Mouse (Mus musculus) limb, embryonic 14.5 days (tissue): Measurements from ENCODE around the gene Cacng2. TPM values are rescaled to one million over a fixed set of nuclear protein-coding genes. Genes with fewer than 3 reads are reported as not detected.

Source experiments
- ATAC-seq: fragments of 200-750 bp; cut with Nextera tagmentation; 2 replicates; pipeline ENCODE4 v1.8.0; 2017; ENCODE audit warnings: low read depth, moderate number of reproducible peaks, moderate TSS enrichment; ENCODE audit not compliant: low FRiP score
- DNase-seq: peaks from one replicate; pipeline ENCODE4 v3.0.0-alpha.2; 2015; ENCODE audit warnings: low spot score
- H3K27ac ChIP-seq: fragments of 300-500 bp; sonication (generic); replicated peaks from 2 replicates; pipeline ENCODE4 v1.5.1; 2014; ENCODE audit warnings: low read depth, mild to moderate bottlenecking, low read length, moderate library complexity, mixed read lengths
- H3K27me3 ChIP-seq: fragments of 300-500 bp; sonication (generic); 2 replicates; pipeline ENCODE4 v1.6.1; 2014; ENCODE audit warnings: low read length, mixed read lengths; ENCODE audit not compliant: control insufficient read depth, insufficient read depth
- H3K36me3 ChIP-seq: fragments of 300-500 bp; sonication (generic); 2 replicates; pipeline ENCODE4 v1.6.1; 2014; ENCODE audit warnings: mild to moderate bottlenecking, low read length, moderate library complexity, mixed read lengths; ENCODE audit not compliant: control insufficient read depth, insufficient read depth
- H3K4me1 ChIP-seq: fragments of 300-500 bp; sonication (generic); 2 replicates; pipeline ENCODE4 v1.6.1; 2014; ENCODE audit warnings: antibody characterized with exemption, low read length, mixed read lengths; ENCODE audit not compliant: control insufficient read depth, insufficient read depth
- H3K4me2 ChIP-seq: fragments of 300-500 bp; sonication (generic); replicated peaks from 2 replicates; pipeline ENCODE4 v1.6.1; 2014; ENCODE audit warnings: low read depth, mild to moderate bottlenecking, low read length, moderate library complexity; ENCODE audit not compliant: severe bottlenecking
- H3K4me3 ChIP-seq: fragments of 300-500 bp; sonication (generic); replicated peaks from 2 replicates; pipeline ENCODE4 v1.5.1; 2014; ENCODE audit warnings: low read length
- H3K9ac ChIP-seq: fragments of 300-500 bp; sonication (generic); 2 replicates; pipeline ENCODE4 v1.6.1; 2014; ENCODE audit warnings: mild to moderate bottlenecking, low read depth, low read length, moderate library complexity; ENCODE audit not compliant: severe bottlenecking
- H3K9me3 ChIP-seq: fragments of 300-500 bp; sonication (generic); 2 replicates; pipeline ENCODE4 v1.6.1; 2016; ENCODE audit warnings: low read length; ENCODE audit not compliant: control insufficient read depth
- POLR2A ChIP-seq: fragments of 200-500 bp; IDR thresholded peaks from 2 replicates; pipeline ENCODE4 v1.8.0; 2012; ENCODE audit warnings: inconsistent platforms, mild to moderate bottlenecking, moderate library complexity, borderline replicate concordance; ENCODE audit not compliant: insufficient read depth, insufficient read length; ENCODE audit errors: extremely low read depth
- WGBS: fragments of 180-500 bp; shearing (Covaris S2); extraction: QIAGEN DNeasy Blood & Tissue Kit; methylation state at CpG from one replicate; pipeline ENCODE4 v1.1.7; 2014; 5-methylcytosine and 5-hydroxymethylcytosine counted together
- polyA plus RNA-seq, 2 experiments: library from polyadenylated mRNA; depleted of rRNA in 1 of 2; stranded (reverse) in 1 of 2; unstranded in 1 of 2; fragments of >200 nt; fragmentation: Nextera tagmentation in 1 of 2; extraction: Ambion mirVana in 1 of 2; gene quantifications; 2 replicates each; pipeline versions ENCODE4 v1.2.1 to v1.2.3; 2012 to 2014

Gene Cacng2
- polyA plus RNA-seq, 2 experiments: 0.03 TPM; not detected in 1

DNA sequence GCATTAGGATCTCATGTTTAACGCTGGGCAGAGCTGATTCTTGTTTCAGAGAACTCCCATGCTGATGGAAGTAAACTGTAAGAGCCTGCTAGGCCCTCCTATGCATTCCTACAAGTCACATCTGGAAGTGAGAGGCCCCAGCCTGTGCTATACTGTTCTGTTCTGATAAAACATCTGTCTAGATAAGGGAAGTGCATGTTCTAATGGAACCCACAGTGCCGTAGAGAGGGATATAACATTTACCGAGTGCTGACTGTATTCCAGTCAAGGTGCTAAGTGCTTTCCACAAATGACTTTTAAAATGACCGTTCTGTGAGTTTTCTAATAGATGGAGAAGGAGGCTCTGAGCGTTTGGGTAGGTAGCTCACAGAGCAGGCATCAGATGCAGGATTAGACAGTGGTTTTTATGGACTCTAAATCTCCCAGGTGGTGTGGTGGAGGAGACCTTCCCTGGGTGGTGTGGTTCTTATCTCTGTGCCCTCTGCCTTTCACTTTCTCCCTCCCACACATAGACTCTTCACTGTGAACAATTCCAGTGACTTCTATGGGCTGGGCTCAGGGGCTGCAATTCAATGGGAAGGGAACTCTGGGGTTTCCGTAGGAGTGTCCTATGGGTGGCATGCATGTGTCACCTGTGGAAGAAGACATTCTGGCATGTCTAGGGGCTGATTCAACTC, 145.5 kb downstream of the Cacng2 start:
- ATAC-seq (no peak), DNase-seq (no peak)
- no peak overlapping the region for H3K9ac ChIP-seq
- no peak overlapping the region for H3K4me3 ChIP-seq
- H3K4me1 ChIP-seq: peaks cover 4% of the 10 kb centered on the region
- no peak overlapping the region for H3K27ac ChIP-seq
- no peaks in the 10 kb centered on the region for H3K27me3 ChIP-seq
- no peak for TF ChIP-seq POLR2A
- 67% methylated on average over 6 of the region's 6 CpGs for WGBS
- H3K9me3 ChIP-seq: no peaks in the 10 kb centered on the region
- no peaks in the 10 kb centered on the region for H3K36me3 ChIP-seq
- H3K4me2 ChIP-seq: no peak overlapping the region

DNA sequence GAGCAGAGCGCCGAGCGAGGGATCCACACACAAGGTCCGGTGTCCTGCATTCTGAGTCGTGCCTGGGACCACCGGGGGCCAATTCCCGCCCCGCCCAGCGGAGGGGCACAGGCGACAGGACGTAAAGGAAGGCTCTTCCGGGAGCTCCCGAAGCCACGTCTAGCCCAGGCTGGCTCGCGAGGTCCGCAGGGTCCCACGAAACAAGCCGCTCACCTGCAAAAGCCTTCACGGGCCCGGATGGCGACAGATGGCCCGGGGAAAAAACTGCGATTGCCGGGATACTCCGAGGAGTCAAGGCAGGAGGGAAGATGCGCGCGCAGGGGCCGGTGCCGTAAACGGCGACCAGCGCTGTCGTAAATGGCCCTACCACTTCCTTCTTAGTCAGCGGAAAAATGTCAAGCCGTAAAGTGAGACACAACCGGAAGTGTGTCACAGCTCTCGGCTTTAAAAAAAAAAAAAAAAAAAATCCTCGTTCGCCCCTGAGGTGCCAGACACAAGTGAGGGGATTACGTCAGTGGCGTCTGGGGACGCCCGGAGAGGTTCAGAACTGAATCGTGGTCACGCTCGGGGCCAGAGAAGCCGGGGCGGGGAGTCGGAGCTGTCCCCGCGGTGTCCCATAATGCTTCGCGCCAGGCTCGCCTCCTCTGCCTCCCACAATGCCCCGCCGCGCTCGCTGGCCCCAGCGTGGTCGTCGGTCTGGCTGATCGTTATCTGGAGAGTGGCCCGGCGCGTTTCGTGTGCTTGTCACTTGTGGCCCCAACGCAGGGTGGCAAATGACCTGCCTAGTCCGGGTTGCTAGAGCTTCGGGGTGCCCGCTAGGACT, 149.1 kb downstream of the Cacng2 start, which contains the start of gene Eif3d:
Gene Eif3d (minus strand): TSS at position 344 of the 823 bp plus-strand sequence.
- H3K36me3 ChIP-seq: peaks cover 31% of the 10 kb centered on the region
- H3K9me3 ChIP-seq: no peaks in the 10 kb centered on the region
- ATAC-seq: peak; percentile 88
- DNase-seq: peak; percentile 98
- TF ChIP-seq POLR2A: peak; percentile 96
- peak within 1 kb of the TSS; percentile 99 for H3K27ac ChIP-seq
- peak within 1 kb of the TSS; percentile 64 for H3K4me3 ChIP-seq
- WGBS: under 1% methylated on average over 71 of the region's 72 CpGs
- peak within 1 kb of the TSS; percentile 82 for H3K9ac ChIP-seq
- no peaks in the 10 kb centered on the region for H3K27me3 ChIP-seq
- H3K4me1 ChIP-seq: peaks cover 8% of the 10 kb centered on the region
- H3K4me2 ChIP-seq: peak within 1 kb of the TSS; percentile 79

DNA sequence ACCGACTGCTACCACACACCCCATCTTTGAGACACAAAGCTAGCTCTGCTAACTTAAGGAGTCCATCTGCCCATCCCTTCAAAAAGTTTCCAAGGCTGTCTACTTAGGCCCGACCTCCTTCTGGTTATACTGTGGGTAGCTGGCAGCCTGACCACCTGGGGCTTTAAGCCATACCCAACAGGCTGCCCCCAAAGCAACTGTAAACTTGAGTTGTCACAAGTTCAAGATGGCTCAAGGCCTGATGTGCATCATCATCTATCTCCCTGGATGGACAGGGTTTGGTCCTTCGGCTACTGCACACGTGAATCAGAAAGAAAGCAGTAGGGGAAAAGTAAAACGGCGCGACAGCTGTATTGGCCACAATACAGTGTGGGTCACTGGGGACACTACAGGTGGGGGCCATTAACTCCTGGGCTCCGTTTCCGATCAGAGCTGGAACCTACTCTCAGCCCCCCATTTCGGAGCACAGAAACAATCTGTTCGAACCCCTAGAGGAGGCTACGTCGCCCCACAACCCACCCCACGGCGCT, 149.8 kb downstream of the Cacng2 start:
- ATAC-seq: 0 out of 2 replicates have a peak, but pooled peaks have one; percentile 3
- Histone ChIP-seq H3K4me3 (peak overlapping the region; percentile 64), H3K4me2 (peak overlapping the region; percentile 74), H3K27ac (peak overlapping the region; percentile 99), H3K9ac (peak overlapping the region; percentile 82), H3K9me3 (no peaks in the 10 kb centered on the region), H3K4me1 (peaks cover 8% of the 10 kb centered on the region), H3K27me3 (no peaks in the 10 kb centered on the region), H3K36me3 (peaks cover 38% of the 10 kb centered on the region)
- no peak for TF ChIP-seq POLR2A
- DNase-seq: no peak
- WGBS: 1% methylated on average over 15 of the region's 15 CpGs

DNA sequence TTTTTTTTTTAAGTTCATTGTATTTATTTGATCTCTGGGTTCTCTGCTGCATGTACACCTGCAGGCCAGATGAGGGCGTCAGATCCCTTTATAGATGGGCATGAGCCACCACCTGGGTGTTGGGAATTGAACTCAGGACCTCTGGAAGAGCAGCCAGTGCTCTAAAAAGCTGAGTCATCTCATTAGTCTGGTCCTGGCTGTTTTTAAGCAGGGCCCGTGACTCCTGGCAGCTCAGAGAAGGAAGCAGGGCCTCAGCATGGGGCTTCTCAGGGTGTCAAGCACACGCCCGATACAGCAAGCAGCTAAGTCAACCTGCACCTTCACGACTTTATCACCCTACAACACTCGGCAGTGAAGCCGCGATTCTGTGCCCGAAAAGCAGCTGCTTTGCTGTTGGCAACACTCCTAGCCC, 154.7 kb downstream of the Cacng2 start:
- no peak overlapping the region for H3K9ac ChIP-seq
- no peak for DNase-seq
- H3K4me3 ChIP-seq: no peak overlapping the region
- H3K4me2 ChIP-seq: no peak overlapping the region
- no peaks in the 10 kb centered on the region for H3K27me3 ChIP-seq
- no peak for ATAC-seq
- no peaks in the 10 kb centered on the region for H3K9me3 ChIP-seq
- peaks cover 86% of the 10 kb centered on the region for H3K36me3 ChIP-seq
- H3K27ac ChIP-seq: no peak overlapping the region
- 83% methylated on average over 9 of the region's 9 CpGs for WGBS
- peaks cover 8% of the 10 kb centered on the region for H3K4me1 ChIP-seq
- TF ChIP-seq POLR2A: no peak

DNA sequence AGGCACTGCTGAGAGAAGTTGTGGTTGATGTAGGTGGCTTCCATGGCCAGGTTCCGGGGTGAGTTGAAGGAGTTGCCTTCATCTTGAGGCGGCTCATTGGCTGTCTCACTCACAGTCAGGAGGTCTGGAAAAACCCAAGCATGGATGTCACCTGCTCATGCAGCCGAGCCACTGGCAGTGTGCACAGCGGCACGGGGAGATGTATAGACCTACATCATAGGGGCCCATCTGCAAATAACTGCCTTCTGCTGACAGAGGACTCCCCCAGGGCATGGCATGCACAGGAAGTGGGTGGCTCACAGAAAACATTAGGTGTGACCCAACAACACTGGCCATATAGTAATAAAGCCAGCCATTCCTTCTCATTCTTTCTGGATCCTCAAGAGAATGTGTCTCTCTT, 157.4 kb downstream of the Cacng2 start:
- WGBS: 89% methylated on average over 5 of the region's 5 CpGs
- Histone ChIP-seq H3K9ac (no peak overlapping the region), H3K27me3 (no peaks in the 10 kb centered on the region), H3K27ac (no peak overlapping the region), H3K9me3 (no peaks in the 10 kb centered on the region), H3K4me1 (no peaks in the 10 kb centered on the region), H3K4me2 (no peak overlapping the region), H3K36me3 (peaks cover 90% of the 10 kb centered on the region), H3K4me3 (no peak overlapping the region)
- DNase-seq (no peak), ATAC-seq (no peak)
- no peak for TF ChIP-seq POLR2A
